Mouse (Mus musculus): ENCODE measurements around the gene Pptc7.

Gene Pptc7

DNA sequence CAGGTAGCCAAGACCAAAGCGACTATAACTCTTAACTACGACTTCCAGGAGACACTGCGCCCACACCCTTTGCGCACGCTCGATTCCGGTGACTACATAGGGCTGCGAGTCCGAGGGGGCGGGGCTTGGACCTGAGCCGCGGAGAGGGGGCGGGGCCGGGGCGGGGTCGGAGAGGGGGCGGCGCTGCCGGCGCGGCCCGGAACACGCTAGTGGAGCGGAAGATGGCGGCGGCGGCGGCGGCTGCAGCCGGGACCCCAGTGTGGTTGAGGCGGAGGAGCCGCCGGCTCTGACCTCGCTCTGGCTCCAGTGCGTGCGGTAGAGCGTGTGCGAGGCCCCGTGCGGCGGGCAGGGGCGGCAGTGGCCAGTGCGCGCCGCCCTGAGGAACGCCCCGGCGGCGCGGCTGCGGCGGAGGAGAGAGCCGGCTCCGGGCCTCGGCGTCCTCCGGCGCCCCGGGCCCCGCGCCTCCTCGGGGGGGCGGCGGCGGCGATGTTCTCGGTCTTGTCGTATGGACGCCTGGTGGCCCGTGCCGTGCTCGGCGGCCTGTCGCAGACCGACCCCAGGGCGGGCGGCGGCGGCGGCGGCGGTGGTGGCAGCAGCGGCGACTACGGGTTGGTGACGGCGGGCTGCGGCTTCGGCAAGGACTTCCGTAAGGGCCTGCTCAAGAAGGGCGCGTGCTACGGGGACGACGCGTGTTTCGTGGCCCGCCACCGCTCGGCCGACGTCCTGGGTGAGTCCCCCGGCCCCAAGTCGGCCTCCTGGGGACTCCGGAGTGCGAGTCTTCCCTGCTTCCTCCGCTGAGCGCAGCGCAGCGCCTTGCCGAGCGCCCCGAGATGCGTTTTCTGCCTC, at the start of gene Pptc7:
Pptc7 (plus strand) TSS at position 183 of the 846 bp plus-strand sequence.
- DNase-seq (ENCODE audit: low read depth), result no peak

DNA sequence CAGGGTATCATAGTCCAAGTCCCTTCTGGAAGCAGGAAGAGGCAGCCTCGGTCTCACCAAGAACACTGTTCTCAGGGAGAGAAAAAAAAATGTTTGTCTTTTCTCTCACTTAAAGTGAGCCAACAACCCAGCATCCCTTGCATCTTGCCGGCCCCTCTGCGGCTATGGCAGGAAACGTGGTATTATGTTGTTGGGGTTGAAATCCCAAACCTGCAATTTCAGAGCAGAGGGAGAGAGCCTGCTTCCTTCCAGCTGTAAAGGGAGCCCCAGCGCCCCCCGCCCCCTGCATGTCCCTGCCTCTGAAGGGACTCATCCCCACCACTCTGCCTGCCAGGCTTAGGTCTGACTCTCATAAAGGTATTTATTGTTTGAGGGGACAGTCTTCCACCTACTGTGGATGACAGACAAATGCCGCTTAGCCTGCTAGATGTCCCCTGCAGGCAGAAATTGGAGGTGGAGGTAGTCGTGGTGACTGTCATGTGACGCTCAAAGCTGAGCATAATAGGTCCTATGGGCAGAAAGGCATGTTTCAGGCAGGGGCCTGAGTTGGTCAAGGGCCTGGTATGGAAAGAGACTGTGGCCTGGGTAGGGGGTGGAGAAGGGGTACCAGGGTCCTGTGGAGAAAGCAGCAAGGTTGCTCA, 48.8 kb upstream of the Pptc7 start:
- DNase-seq (ENCODE audit: low read depth), result no peak

DNA sequence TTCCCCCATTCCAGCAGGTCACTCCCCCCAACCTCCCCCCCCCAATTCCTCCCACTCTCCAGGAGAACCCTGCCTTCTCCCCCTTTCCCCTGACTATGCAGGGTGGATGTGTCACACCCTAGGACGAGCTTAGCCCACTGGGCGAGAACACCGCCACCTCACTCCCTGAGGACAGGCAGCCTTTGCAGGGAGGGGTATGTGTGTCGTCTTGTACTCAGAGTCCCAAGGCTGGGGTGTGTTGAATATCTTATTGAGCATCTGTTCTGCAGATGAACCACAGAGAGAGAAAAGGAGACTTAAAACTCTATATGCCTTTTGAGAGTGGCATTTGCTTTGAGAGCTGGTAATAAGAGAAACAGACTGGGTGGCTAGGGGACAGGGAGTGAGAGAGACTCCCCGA, 47.0 kb upstream of the Pptc7 start:
- DNase-seq (ENCODE audit: low read depth), result no peak

DNA sequence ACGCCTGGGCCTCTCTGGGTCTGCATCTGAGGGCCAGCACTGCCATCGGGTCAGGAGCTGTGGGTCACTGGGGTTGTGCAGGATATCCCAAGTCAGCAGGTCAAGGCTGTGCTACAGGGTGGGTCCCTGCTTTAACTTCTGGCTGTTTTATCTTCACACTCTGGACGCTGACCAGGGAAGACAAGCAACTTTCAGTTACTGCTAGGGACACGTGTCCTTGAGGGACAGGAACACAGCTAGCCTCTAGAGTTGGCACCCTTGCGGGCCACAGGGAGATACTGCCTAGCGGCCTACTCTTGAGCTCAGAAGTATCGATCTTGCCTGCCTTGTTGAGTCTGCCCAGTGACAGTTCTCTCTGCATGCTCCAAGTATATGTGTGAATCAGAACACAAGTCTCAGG, 44.5 kb upstream of the Pptc7 start:
- no peak for DNase-seq (ENCODE audit: low read depth)

DNA sequence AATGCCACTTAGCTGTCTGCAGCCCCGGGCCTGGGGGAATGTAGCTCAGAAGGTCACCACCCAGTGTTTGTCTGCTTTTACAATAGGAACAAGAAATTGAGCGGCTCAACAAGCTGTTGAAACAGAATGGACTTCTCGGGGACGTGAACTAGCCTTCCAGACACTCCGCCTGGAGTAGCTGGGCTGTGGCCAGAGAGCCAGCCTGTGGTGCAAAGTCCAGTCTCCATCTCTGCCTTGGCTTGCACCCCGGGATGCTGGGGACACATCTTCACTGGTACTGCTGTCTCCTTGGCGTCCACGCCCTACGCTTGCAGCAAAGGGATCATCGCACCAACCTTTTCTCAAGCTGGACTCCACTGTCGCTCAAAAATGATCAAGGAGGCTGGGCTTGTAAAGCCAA, 43.6 kb upstream of the Pptc7 start:
- no peak for DNase-seq (ENCODE audit: low read depth)

DNA sequence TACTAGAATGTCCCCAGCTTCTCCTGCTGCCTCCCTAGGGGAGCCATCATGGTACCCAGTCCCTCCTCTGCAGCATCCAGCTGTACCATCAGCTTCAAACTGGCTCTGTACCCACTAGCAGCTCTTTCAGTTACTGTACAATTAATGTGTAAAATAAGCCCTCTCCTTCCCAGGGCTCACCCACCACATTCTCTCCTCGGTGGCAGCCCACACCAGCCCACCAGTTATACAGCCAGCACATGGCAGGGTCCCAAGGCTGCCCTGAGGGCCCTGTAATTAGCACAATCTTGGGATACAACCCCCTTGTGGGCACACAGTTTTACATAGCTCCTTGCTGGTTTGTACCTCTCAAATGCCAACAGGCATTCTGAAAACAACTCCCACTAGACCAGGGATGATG, 43.2 kb upstream of the Pptc7 start:
- DNase-seq (ENCODE audit: low read depth), result no peak

DNA sequence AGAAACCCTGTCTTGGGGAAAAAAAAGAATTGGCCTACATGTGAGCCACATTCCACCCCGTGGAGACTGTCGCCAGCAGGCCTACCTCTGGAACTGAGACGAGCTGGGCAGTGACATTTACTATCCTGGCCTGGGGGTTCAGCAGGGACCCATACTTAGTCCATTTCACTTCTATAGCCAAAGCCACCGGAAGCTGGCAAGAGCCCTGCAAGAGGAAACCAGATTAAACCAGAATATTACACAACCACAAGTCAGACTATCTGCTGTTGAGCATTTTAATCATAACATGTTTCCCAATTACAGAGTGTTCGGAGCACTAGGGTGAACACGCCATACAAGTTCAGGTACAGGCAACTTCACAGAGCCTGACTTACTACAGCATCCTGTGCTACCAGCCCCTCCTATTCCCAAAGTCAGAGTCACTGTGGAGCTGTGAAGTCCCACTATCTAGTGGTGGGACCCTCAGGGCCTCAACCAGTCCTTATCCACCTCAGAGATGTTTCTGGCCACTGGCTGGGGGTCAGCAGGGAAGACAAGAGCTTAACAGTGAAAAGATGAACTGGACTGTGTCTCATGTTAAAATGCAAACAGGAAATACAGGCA, 41.5 kb upstream of the Pptc7 start:
- no peak for DNase-seq (ENCODE audit: low read depth)

DNA sequence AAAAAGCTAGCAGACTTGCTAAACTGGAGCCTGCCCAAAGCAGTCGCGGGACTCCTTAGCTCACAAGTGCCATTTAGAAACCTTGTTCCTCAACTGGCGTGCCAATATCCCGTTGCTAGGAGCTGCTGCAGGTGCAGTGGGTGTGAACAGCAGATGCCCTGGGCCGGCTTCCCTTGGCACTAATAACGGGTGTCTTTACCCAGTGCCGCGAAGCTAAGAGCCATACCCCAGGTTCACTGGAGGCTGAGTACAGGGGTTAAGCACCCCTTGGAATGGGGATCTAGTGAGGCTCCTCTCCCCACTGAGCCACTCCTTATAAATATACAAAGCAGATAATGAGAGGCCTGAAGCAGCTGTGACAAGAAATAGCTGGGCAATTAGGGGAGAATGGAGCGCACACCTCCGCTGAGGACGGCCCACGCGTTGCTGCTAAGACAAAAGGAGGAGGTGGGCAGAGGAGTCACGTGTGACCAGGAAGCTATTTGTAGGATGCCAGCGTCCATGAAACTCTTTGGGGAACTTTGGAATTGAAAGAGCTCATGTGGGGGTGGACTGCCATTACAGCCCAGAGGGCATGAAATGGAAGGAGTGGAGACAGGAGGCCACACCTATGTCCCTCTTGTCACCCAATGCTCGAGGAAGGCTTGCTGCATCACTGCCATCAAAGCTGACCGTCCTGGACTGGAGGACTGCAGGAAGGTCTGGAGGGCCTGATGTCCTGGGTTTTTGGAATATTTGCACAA, 40.2 kb upstream of the Pptc7 start:
- no peak for DNase-seq (ENCODE audit: low read depth)

DNA sequence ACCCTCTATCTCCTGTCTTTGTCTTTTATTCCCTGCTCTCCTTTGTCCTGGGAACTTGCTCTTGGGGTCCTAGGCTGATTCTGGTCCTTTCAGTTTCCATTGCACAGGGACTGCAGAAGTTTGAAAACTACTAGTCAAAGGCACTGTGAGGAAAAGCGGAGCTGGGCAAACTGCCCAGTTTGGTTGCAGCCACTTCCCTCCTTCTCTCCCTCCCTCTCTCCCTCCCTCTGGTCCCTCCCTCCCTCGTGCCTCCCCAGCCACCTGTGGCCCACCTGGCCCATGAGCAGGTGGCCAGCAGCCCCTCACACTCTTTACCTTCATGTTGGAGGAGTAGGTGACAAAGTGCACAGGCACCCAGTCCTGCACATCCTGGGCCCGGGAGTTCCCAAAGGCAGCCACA, 39.0 kb upstream of the Pptc7 start:
- DNase-seq (ENCODE audit: low read depth), result no peak

DNA sequence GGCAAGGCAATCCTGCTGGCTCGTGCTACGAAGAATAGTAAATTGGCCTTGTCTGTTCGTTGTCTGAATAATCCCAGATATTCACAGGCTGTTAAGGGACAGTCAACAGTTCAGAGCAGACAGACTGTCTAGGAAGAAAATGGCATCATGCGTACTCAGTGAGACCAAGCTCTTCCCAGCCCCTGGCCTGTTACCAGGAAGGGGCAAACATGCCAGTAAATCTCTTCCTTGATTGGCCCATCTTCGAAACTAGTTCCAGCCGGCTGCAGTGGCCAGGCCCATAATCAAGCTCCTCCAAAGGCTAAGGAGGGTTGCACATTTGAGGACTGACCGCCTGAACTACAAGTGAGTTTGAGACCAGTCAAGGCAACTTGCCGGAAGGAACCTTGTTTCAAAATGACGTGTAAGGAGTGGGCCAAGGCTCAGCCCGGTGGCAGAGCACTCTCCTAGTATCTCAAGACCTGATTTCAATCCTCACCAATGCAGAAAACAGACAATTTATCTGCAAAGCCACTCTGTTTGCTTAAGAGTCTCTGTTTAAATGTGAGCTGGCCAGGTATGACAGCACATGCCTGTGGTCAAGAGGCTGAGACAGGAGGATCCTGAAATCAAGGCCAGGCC, 37.5 kb upstream of the Pptc7 start:
- DNase-seq (ENCODE audit: low read depth), result no peak

DNA sequence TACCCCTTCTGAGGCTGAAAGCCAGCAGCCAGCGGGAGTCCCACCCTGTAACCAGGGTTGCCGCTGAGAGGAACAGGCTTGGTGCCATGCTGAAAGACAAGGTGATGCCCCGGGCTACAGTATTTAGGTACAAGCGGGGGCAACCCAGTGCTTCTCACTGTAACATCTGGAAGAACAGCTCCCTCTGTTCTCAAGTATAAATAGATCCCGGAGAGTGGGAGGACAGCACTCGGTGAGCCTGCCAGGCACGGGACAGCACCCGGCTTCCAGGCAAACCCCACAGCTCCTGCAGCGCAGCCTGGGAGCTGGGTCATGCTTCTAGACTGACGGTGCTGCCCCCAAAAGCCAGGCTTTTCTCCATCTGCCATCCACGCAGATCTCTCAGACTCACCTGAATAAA, 36.6 kb upstream of the Pptc7 start:
- DNase-seq (ENCODE audit: low read depth), result no peak

DNA sequence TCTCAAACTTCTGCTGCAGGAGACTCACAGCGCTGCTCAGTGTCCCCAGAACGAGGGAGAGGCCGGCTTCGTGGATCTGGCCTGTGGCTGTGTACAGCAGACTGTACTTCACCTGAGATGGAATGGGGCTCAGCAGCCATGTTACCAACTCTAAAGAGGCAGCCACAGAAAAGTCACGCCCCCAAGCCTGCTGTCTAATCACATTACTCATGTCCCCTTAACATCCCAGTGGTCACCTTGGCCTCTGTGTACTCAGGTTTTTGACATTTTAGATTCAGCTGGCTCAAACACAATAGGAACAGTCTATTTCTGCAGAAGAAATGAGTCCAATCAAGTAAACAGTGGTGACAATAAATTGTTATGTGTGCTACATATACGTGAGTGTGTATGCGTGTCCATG, 36.2 kb upstream of the Pptc7 start:
- no peak for DNase-seq (ENCODE audit: low read depth)

DNA sequence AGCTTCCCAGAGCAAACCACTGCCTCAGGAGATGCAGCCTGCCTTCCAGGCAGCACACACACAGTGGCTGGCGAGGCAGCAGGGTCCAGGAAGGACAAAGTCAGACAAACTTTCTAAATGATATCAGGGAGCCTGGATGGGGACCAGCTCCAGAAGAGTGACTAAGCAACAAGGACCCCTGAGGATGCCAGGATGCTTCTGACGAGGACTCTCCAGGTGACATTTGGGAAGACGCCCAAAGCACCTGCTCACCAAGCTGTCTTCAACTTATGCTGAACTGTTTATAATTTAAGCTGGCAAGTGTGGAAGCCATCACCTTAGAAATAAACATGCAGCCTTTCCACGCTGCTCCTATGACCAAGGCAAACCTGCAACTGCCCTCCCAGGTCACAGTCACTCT, 34.9 kb upstream of the Pptc7 start:
- DNase-seq (ENCODE audit: low read depth), result no peak

DNA sequence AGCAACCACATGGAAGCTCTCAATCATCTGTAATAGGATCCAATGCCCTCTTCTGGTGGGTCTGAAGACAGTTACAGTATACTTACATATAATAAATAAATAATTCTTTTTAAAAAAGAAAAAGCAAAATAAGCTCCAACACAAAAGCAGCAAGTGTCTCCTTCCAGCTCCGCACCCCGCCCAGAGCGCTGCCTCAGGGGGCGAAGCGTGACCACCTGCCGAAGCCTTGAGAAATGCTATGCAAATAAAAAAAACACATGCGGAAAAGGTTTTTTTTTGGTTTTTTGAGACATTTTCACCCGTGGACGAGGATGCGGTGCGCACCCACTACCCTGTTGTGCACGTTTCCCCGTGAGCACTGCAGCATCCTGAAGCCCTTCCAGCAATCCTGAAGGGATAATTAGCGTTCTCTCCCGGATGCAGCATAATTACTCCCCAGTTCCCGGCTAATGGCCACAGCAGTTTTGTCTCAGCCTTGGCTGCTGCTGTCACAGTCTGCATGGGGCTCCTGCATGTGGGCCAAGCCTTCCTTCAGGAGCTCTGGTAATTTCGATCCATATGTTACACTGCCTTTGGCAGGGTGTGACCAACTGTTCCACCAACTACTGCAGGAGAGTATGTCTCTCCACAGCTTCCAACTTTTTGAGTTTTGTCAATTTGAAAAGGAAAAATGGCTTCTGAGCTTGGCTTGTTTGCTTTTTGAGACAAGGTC, 32.1 kb upstream of the Pptc7 start:
- no peak for DNase-seq (ENCODE audit: low read depth)

DNA sequence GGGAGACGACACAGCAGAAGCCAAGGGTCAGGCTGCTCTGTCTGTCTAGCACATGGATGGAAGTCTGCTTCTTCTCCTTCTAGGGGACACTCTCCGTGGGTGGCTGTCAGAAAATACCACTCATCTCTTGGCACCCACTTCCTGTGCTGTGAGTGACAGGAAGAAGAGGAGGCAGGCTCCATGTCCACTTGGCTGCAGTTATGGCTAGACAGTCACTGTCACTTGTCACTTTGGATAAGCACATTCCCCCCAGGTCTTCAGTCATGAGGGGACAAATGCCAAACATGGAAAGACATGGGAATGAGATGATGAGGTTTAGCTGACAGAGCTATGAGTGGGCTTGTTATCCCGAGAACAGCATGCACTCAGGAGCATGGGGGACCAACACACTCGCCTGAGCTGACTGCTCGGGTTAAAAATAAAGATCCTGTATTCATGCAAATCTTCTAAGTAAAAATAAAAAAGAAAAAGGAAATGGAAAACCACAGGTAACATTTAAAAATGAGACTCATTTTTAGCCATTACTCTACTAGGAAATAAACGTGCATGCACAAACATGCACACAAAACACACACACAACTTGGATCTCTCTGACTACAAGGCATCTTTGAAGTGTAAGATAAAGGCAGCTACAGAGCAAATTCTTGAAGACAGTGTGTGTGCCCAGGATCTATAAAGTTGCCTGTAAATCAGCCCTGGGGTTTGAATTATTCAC, 26.0 kb upstream of the Pptc7 start:
- no peak for DNase-seq (ENCODE audit: low read depth)

DNA sequence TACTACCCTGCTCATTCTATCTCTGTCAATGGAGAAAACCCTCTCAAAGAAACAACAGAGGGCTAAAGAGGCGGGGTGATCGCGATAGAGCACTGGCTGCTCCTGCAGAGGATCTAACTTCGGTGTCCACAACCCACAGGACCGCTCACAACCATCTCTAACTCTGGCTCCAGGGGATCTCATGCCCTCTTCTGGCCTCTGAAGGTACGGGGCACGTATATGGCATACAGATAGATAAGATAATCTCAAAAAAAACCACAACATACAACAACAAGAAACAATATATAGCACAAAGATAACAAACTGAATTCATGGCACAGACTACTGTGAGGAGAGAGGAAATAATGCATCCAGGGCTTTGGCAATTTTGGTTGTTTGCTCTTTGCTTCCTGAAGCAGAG, 22.1 kb upstream of the Pptc7 start:
- no peak for DNase-seq (ENCODE audit: low read depth)

DNA sequence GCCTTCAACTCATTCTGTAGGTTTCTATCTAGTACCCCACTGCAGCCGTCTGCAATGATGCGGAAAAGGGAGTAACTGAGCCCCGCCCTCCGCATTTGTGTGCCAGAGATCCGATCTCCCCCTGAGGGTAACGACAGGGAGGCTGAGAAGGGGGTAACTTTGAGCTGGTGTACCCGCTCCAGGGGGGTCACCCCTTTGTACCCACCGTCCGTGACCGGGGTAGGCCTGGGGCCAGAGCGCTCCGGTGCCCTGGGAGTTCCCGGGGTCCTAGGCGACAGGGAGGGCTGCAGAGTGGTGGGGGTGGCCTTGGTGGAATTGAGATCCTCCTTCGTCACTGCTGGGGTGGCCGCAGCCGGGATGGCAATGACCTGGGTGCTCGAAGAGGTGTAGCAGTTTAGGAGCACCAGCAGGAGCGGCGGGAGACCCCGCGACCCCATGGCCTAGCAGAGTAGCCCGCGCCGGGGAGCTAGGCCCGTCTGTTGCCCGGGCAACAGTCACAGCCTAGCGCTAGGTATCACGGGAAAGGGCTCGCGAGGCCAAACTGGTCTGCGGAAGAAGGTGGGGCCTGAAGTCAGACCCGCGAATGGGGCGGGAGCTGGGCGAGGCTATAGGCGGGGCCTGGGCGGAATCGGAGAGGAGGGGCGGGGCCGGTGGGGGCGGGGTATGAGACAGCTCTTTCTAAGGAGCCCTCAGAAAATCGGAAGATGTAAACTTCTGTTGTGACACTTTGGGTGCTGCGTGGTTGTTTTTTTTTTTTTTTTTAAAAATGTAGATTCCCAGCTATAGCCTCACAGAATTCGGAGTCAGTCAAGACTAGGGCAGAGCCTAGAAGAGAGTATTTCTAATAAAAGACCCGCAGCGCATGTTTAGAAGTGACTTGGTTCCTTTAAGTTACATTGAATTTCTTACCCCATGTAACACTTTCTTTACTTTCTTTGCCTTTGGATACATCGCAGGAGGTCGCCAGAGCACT, 19.9 kb upstream of the Pptc7 start, which contains the start of gene Tctn1:
Tctn1 (minus strand) TSS at position 528 of the 973 bp plus-strand sequence.
- DNase-seq (ENCODE audit: low read depth), result peak; percentile 73

DNA sequence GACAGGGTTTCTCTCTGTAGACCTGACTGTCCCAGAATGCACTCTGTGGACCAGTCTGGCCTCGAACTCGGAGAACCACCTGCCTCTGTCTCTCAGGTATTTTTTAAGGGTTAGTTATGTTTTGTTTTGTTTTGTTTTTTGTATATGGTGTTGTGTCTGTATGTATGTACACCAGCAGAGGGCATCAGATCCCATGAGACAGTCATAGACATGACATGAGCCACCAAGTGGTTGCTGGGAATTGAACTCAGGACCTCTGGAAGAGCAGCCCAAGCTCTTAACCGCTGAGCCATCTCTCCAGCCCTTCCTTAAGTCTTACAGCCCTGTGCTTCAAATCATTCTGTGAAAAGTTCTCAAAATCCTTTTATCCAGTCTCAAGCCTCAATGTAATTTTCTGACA, 19.0 kb upstream of the Pptc7 start:
- DNase-seq (ENCODE audit: low read depth), result no peak

DNA sequence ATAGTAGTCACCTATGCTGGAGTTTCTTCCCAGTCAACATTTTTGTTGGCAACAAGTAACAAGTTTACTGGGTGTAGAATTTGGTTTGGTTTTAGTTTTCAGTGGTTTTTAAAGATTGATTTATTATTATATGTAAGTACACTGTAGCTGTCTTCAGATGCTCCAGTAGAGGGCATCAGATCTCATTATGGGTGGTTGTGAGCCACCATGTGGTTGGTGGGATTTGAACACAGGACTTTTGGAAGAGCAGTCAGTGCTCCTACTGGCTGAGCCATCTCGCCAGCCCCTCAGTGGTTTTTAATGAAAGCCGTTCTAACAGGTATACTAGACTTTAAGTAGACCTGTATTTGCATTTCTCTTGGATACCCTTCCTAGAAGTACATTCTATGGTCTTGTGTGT, 18.2 kb upstream of the Pptc7 start:
- DNase-seq (ENCODE audit: low read depth), result no peak

DNA sequence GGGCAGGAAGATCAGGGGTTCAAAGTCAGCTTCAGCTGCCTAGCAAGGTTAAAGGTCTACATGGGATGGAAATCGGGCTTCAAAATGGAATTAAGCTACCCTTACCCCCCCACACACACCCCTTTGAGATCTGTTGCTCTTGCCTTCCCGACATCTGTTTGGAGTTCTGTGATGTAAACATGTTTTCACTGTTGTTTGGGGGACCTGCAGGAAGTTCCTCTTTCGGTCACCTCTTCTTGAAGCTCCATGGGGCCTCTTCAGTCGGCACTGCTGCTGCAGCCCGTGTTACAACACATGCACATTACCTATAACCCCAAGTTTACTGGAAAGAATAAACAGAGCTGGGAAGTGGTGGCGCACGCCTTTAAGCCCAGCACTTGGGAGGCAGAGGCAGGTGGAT, 17.0 kb upstream of the Pptc7 start:
- DNase-seq (ENCODE audit: low read depth), result no peak
